Mouse (Mus musculus) embryo, embryonic 11.5 days (tissue): Measurements from ENCODE around the gene Taf9.

Experiments
- DNase-seq: peaks from one replicate; pipeline ENCODE4 v3.0.0-alpha.2; 2012; ENCODE audit warnings: low read depth, low spot score

The Taf9 gene

DNA sequence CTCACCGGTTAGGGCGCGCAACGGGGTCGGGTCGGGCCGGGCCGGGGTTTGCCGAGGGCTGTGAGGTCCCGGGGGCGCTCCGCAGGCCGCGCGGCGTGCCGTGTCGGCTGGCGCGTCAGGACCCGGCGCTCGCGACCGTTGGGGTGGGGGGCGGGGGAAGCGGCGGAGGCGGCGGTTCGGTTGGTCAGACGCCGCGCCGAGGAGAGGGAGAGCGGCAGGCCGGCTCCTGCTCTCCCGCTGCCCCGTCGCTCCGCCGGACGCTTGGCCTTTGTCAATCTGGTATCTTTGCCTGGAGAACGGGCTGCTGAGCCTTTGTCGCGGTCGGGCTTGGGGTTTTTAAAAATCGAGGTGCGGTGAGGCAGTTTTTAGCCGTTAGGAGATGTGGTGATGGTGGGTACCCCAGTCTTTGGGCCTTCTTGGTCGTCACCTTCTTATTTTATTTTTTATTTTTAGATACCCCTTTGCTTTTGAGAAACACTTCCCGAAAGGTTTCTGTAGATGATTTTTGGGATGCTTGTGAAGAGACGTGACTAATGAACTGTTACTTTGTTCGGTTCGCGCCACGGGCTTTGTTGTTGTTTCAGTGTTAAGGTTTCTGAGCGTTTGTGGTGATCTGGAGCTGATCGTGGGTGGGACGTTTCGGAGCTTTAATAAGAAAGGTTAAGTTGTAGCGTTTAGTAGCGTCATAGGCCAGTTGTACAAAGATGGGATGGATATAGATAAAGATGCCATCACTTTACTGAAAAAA, at the start of gene Taf9:
Taf9 (plus strand) TSS at position 141 of the 748 bp plus-strand sequence.
- no peak for DNase-seq

DNA sequence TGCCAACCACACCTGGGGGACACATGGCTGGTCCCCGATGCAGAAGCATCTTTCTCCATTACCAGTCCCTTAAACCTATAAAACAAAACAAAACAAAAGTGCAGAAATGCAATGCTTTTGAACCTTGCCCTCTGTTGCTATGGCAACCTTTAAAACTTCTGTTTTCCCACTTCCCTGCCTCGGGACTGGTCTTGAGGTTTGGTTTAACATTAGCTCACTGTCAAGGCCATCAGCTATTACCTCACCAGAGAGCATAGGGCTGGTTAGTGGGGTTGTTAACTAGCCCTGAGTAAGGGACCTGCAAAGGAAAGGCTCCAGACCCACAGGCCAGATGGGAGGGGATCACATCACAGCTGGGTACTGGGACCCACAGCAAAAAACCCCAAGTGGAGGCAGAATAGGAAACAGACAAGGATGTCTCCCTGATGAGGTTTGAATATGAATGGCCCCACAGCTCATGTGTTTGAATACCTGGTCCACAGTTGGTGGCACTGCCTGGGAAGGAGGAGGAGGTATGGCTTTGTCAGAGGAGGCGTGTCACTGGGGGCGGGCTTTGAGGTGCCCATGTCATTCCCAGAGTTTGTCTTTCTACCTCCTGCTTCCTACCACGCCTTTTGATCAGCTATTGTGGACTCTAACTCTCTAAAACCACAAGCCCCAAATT, 49.0 kb upstream of the Taf9 start:
- no peak for DNase-seq

DNA sequence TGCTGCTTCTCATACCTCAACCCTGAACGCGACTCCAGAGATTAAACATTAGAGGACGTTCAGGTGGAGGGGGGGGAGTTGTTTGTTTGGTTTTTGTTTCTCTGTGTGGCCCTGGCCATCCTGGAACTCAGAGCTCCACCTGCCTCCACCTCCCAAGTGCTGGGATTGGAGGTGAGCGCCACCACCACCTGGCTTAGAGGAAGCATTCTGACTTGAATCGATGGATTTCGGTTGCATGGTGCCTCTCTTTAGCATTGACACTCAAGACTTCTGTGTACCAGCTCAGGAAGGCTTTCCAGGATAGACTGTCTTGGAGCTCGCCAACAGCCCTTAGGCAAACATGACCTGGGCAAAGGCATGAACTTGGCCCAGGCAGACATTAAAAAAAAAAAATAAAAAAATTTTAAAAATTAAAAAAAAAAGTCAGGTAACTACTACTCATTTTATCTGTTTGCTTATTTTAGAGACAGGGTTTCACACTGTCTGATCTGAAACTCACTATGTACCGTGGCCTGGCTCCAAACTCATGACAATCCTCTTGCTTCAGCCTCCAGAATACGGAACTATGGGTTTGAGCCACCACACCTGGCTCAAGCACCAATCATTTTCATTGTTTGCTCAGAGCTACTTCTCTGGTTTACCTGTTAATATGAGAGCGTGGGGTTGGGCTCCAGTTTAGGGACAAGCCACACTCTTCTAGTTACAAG, 48.2 kb upstream of the Taf9 start:
- no peak for DNase-seq

DNA sequence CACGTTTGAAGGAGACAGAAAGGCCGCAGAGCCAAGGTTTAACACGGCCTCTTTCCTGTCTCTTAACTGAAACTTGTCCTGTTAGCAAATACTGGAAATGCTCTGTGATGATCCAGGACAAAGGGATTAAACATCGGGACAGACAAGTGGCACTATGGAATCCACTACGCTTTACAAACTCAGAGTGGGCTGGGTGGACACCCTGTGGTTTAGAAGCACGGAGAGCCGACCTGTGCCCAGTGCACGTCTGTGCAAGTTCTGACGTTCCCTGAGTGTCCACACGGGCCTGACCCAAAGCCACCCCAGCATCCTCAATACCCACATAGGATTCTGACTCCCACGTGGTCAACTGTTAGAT, 47.7 kb upstream of the Taf9 start:
- DNase-seq, result no peak

DNA sequence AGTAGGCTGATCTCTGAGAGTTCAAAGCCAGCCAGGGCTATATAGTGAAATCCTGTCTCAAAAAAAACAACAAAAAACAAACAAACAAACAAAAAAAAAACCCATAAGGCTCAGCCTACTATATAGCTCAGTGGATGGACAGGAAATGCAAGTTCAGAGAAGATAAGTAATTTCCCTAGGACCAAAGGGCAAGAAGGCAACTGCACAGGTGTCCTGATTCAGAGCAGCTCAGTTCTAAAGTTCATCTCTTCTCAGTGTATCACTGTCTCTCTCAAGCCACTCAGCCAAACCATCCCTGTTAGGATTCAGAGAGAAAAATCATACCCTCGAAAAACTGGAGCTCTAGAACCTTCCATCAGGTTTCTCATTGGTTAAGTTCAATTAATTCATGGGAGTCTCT, 45.5 kb upstream of the Taf9 start:
- DNase-seq, result no peak

DNA sequence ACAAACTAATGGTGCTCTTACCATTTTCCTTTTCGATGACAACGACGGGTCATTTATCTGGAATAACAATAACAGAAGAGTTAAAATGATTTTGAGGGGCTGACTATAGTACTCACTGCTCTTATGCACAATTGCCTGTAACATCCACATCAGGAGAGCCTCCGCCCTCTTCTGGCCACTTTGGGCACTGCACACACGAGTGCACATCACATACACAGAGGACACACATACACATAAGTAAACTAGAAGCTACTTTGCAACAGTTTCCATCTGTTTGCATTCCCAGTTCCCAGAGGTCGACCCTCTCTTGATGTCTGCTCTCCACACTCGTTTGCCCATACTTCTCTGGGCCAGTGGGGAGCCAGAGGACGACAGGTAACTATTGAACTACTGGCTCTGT, 43.6 kb upstream of the Taf9 start:
- DNase-seq, result no peak

DNA sequence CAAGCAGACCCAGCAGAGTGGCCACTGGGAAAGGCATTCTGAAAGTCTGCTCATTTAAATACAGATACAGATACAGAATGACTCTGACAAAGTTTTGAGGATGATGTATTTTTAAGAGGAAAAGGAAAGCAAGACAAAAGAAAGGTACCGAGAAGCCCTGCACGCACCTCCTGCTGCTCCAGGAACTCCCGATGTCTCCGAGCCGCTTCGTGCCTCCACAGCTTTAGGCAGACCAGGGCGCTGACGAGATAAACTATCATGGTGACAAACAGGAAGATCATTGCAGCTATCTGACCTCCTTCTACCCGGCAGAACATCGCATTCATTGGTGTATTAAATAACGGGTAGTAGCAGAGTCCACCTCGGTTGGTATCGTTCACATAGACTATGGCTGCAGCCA, 40.1 kb upstream of the Taf9 start:
- DNase-seq, result no peak

DNA sequence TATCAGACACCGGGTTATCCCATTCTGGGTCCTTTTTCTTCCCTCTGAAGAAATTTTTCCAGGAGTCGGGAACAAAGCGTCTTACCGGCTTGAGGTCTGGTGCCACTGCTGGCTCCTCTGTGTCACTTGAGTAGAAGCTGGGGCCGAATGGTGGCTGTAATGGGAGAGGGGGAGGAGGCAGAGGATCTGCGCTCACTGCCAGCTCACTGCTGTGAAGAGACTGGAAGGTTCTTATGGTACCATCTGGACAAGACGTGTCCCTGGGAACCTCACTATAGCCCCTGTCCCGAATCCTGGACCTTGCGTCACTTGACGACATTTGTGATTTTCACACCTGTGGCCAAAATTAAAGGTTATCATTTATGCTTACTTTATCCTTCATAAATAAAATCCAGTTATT, 39.1 kb upstream of the Taf9 start:
- DNase-seq, result no peak

DNA sequence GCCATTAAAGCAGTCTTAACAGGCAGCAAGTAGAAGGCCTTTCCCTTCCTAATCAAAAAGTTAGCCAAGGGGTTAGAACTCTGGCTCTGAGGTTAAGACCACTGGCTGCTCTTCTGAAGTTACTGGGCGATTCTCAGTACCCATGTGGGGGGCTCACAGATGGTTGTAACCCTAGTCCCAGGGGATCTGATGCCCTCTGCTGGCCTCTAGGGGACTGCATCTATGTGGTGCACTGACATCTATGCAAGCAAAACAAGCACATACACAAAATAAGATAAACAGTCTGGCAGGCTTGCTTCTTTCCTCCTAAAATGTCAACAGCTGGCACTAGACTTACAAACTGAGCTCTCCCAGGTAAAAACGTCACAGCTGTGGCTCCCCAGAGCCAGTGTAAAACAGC, 38.5 kb upstream of the Taf9 start:
- no peak for DNase-seq

DNA sequence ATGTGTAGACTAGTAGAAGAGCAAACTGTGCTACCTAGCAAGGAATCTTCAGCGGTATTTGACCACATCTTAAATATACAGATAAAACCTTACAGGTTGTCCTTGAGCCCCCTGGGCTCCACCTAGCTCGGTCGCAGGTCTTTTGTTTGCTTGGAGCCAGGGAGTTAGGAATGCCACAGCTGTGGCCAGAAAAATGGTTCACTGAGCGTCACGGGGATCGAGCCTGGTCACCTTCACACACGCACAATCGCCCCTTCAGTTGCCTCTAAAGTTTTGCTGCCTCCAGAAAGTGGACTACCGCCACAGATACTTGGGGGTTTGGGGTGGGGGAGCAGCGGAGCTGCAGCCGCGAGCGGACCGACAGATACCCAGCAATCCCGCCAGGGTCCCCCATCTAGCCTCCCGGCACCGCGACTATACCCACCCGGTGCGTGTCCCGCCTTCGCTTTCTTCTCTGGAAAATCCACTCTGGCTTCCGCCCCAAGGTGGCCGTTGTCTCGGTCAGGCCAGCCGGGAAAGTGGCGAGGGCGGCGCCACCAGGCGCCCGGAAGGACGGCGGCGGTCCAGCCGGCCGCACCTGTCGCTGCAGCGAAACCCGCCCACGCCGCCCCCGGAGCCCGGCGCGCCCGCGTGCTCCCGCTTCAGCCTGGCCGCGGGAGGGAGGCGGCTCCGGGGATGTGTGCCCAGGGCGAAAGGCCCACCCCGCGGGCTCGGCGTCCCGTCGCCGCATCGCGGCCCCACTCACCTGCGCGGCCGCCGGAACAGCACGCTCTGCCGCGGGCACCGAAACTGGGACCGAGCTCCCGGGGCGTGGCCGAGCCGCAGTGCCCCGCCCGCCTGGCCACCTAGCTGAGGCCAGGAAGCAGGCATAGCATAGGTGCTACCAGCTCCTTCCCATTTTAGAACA, 34.9 kb upstream of the Taf9 start, which contains the start of gene Marveld2:
Marveld2 (minus strand) TSS at position 791 of the 907 bp plus-strand sequence.
- no peak for DNase-seq

DNA sequence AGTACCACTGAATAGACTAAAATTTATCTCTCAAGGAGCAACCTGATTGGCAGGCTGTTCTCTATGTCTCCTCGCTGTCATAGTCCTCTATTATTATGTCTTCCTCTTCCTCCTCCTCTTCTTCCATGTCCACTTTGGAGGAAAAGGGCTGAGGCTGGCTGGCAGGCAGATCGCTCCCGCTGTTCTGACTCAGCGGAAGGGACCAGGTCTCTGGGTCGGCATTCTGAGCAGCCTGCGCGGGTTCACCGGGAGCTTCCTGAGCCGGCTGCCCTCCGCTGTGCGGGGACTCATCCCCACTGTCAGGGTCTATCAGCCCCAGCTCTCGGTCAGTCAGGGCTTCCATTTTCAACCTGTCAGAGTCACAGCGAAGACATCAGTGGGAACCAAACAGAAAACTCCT, 33.8 kb upstream of the Taf9 start:
- DNase-seq, result no peak

DNA sequence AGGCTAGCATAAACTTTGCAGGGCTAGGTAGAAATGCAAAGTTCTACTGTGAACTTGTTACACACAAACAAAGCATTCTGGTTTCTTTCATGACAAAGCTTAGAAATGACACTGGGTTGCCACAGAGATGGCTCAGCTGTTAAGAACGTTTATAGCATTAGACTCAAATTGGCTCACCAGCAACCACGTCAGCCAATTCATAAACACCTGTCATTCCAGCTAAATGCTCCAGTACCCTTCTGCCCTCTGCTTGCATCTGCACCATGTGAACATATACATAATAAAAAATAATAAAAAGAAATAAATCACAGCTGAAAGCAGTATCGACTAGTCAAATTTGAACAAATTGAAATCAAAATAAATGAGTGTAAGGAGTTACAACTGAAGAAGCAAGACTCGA, 29.1 kb upstream of the Taf9 start:
- no peak for DNase-seq

DNA sequence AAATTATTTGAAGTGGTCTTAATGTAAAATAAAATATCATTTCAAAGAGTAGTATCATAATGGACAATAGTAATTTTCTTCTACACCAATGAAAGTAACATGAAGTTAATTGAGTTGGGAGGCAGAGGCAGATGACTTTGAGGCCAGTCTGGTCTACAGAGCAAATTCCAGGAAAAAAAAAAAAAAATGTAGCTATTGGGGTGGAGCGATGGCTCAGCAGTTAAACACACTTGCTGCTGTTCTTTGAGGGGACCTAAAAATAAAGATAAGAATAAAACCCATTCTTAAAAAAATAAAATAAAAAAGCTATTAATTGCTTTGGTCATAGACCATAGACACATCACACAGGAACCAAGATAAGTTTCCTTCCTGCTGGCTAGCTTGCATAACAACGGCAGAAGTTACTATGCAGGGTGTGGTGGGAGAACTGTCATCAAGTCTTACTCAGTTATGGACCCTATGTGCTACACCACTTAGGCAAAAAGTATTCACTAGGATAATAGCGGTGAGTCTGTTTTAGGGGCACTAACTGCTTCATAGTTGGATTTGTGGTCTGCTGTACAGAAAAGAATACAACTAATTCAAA, 17.2 kb upstream of the Taf9 start:
- DNase-seq, result no peak

DNA sequence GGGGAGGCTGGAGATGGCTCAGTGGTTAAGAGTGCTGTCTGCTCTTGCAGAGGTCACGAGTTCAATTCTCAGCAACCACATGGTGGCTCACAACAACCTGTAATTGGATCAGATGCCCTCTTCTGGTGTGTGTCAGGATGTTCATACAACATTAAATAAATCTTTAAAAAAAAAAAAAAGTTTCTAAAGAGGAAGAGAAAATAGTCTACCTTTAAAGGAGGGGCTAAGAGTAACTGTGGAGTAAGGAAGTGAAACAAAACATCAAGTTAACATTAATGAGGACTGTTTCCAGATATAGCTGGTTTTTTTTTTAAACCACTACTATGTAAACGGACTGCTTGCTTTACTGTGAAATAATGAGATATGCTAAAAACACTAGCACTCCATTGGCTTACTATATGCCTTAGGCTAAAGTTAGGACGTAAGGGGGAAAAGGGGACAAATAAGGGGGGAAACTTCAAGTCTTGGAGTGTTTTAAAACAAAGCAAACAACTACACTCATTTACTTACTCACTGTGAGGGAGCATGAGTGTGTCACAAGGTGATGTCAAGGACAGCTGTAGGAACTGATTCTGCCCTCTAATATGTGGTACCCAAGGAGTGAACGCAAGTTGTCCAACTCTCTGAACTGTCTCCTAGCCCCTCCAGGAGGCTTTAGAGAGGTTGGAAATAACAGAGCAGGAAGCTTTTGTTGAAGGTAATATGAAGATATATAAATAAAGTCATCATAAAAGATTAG, 8.7 kb upstream of the Taf9 start:
- no peak for DNase-seq

DNA sequence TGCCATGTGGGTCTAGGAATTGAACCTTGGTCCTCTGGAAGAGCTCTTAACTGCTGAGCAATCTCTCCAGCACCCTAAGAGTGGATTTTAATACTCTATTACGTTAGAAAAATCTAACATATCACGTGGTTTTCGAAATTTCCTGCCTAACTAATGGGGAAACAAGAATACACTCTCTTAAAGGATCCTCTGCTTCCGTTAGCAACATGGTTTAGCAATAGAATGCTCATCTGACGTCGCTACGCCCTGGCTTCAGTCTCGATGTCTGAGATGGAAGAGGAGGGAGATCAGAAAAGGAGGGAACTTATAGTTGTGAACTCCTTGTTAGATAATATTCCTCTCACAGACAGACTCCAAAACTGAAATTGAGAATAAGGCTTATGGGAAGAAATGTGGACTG, 3.2 kb upstream of the Taf9 start:
- DNase-seq, result no peak

DNA sequence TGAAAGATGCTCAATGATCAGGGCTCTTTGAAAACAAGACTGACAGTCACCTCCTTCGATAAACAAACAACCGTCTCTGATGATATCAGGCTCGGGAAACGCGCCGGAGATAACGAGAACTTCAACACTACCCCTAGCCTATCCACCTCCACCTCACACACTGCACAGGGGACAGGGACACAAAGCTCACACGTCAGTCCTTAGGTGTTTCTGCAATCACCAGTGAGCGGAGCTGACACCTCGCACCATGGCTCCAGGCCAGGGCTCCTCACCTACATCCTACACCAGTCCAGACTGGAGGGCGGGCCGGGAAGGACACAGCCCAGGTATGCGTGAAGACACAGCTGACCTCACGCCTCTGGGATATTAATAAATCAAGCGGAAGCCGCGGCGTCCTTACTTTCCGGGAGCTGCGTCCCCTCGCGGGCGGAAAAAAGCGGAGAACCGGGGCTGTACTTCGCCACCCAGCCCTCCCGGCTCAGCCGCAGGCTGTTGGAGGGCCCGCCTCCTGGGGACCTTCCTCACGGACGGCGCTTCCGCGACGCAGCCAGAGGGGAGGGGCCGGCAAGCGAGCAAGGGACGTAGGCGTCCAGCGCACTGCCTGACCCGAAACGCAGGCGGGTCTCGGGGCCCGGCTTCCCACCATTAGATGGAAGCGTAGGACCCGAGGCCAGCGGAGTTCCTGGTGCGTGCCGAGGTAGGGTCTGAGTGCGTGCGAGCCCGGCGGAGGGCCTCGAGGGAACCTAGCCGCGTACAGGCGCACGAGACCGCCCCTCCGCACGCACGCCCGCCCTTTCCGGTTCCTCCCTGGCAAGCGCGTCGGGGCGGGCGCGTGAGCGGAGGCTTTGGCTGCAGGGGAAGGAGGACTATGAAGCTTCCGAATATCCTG, 585 bp upstream of the Taf9 start, which contains the start of the genes Ak6 and Rad17:
Ak6 (plus strand) TSS at position 430 of the 889 bp plus-strand sequence.
Rad17 (minus strand) TSS at position 502 of the 889 bp plus-strand sequence.
- peak; percentile 88 for DNase-seq

DNA sequence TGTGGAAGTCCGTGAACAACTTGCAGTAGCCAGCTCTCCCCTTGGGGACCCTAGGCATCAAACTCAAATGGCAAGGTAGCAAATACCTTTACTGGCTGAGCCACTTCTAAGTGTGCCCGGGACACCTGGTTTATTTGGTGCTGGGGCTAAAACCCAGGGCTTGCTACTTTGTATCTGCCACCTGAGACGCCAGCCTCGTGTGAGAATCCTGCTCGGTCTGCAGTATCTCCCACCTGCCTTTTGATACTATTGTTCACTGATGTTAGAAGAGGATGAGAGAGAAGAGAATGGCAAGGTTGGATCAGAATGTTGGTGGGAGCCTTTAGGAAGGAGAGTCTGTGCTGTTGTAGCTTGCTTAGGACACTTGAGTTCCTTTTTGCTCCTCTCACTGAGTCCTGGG, 6.7 kb downstream of the Taf9 start:
- DNase-seq, result no peak

DNA sequence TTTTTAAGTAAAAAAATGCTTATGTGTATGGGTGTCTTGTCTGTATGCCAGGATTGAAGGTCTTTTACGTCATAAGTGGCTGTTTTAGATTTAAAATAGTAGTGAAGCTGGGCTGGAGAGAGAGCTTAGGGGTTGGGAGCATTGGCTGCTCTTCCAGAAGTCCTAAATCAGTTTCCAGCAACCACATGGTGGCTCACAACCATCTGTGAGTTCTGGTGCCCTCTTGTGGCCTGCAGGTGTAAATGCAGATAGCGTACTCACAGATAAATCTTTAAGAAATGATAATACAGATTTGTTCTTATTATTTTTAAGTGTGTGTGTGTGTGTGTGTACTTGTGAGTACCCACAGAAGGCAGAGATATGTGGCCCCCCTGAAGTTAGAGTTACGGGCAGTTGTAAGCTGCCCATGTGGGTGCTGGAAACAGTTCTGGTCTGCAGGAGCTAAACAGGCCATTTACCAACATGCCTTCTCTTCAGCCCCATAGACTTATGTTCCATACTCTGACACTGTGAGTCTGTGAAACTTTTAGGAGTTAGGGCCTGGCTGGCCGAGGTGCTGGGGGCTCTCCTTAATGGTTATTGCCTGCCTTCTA, 8.6 kb downstream of the Taf9 start:
- DNase-seq, result peak; percentile 62
